Mouse (Mus musculus) hindbrain, embryonic 16.5 days (tissue): Measurements from ENCODE around the gene Slc2a9. TPM values are rescaled to one million over a fixed set of nuclear protein-coding genes. Genes with fewer than 3 reads are reported as not detected.

Experiments used
- ATAC-seq: fragments of 200-750 bp; cut with Nextera tagmentation; 2 replicates; pipeline ENCODE4 v1.8.0; 2017; ENCODE audit warnings: moderate TSS enrichment, moderate library complexity
- H3K27ac ChIP-seq: fragments of 300-500 bp; sonication (generic); 2 replicates; pipeline ENCODE4 v1.5.1; 2014; ENCODE audit warnings: low read depth, mild to moderate bottlenecking, control low read depth, low read length, moderate library complexity
- H3K27me3 ChIP-seq: fragments of 300-500 bp; sonication (generic); replicated peaks from 2 replicates; pipeline ENCODE4 v1.6.1; 2014; ENCODE audit warnings: low read length; ENCODE audit not compliant: control insufficient read depth, insufficient read depth
- H3K36me3 ChIP-seq: fragments of 300-500 bp; sonication (generic); 2 replicates; pipeline ENCODE4 v1.6.1; 2014; ENCODE audit warnings: mild to moderate bottlenecking, low read length, moderate library complexity, mixed read lengths; ENCODE audit not compliant: control insufficient read depth, insufficient read depth
- H3K4me1 ChIP-seq: fragments of 300-500 bp; sonication (generic); 2 replicates; pipeline ENCODE4 v1.6.1; 2014; ENCODE audit warnings: low read depth, low read length; ENCODE audit not compliant: control insufficient read depth, insufficient read depth
- H3K4me2 ChIP-seq: fragments of 300-500 bp; sonication (generic); 2 replicates; pipeline ENCODE4 v1.6.1; 2014; ENCODE audit warnings: mild to moderate bottlenecking, low read length, control low read depth, moderate library complexity
- H3K4me3 ChIP-seq: fragments of 300-500 bp; sonication (generic); 2 replicates; pipeline ENCODE4 v1.5.1; 2014; ENCODE audit warnings: mild to moderate bottlenecking, low read length, control low read depth, moderate library complexity
- H3K9ac ChIP-seq: fragments of 300-500 bp; sonication (generic); 2 replicates; pipeline ENCODE4 v1.6.1; 2014; ENCODE audit warnings: low read depth, mild to moderate bottlenecking, control low read depth, low read length, moderate library complexity
- H3K9me3 ChIP-seq: fragments of 300-500 bp; sonication (generic); 2 replicates; pipeline ENCODE4 v1.6.1; 2014; ENCODE audit warnings: mild to moderate bottlenecking, low read length, moderate library complexity; ENCODE audit not compliant: control insufficient read depth
- WGBS: fragments of 180-500 bp; shearing (Covaris S2); extraction: QIAGEN DNeasy Blood & Tissue Kit; methylation state at CpG from one replicate; pipeline ENCODE4 v1.1.7; 2014; 5-methylcytosine and 5-hydroxymethylcytosine counted together
- polyA plus RNA-seq: library from polyadenylated mRNA; unstranded; fragments of >200 nt; fragmentation: Nextera tagmentation; extraction: Ambion mirVana; gene quantifications from 2 replicates; pipeline ENCODE4 v1.2.1, GENCODE M21; 2015

The Slc2a9 gene
- polyA plus RNA-seq, 1 experiment from 2014 or later: 0.44 TPM

GRCm38 (mm10) chr5:38434875-38435274 is 68.1 kb downstream of the Slc2a9 start:
- no peaks in the 10 kb centered on the region for H3K4me1 ChIP-seq
- WGBS: 73% methylated on average over 3 of the region's 3 CpGs
- no peaks in the 10 kb centered on the region for H3K36me3 ChIP-seq
- H3K9ac ChIP-seq: no peak overlapping the region
- H3K9me3 ChIP-seq: no peaks in the 10 kb centered on the region
- H3K4me3 ChIP-seq: no peak overlapping the region
- H3K27me3 ChIP-seq: no peaks in the 10 kb centered on the region
- H3K27ac ChIP-seq: no peak overlapping the region
- ATAC-seq: no peak
- no peak overlapping the region for H3K4me2 ChIP-seq

GRCm38 (mm10) chr5:38431201-38431600 is 71.7 kb downstream of the Slc2a9 start:
- Histone ChIP-seq H3K27me3 (no peaks in the 10 kb centered on the region), H3K36me3 (no peaks in the 10 kb centered on the region), H3K27ac (no peak overlapping the region), H3K9ac (no peak overlapping the region), H3K4me2 (no peak overlapping the region), H3K4me1 (no peaks in the 10 kb centered on the region), H3K9me3 (no peaks in the 10 kb centered on the region), H3K4me3 (no peak overlapping the region)
- WGBS: 93% methylated on average over 7 of the region's 7 CpGs
- ATAC-seq: no peak

GRCm38 (mm10) chr5:38429106-38429505 is 73.8 kb downstream of the Slc2a9 start:
- WGBS: 74% methylated on average over 6 of the region's 6 CpGs

GRCm38 (mm10) chr5:38427757-38428156 is 75.2 kb downstream of the Slc2a9 start:
- H3K36me3 ChIP-seq: no peaks in the 10 kb centered on the region
- no peaks in the 10 kb centered on the region for H3K27me3 ChIP-seq
- no peak overlapping the region for H3K9ac ChIP-seq
- no peaks in the 10 kb centered on the region for H3K9me3 ChIP-seq
- H3K4me1 ChIP-seq: no peaks in the 10 kb centered on the region
- no peak for ATAC-seq
- H3K4me2 ChIP-seq: no peak overlapping the region
- no peak overlapping the region for H3K27ac ChIP-seq
- no peak overlapping the region for H3K4me3 ChIP-seq
- 79% methylated on average over 5 of the region's 5 CpGs for WGBS

More at GRCm38 (mm10) chr5:38429106-38429505, 73.8 kb downstream of the Slc2a9 start:
- H3K36me3 ChIP-seq: no peaks in the 10 kb centered on the region
- ATAC-seq: no peak
- H3K9ac ChIP-seq: no peak overlapping the region
- no peaks in the 10 kb centered on the region for H3K4me1 ChIP-seq
- H3K9me3 ChIP-seq: no peaks in the 10 kb centered on the region
- no peak overlapping the region for H3K27ac ChIP-seq
- no peaks in the 10 kb centered on the region for H3K27me3 ChIP-seq
- H3K4me3 ChIP-seq: no peak overlapping the region
- no peak overlapping the region for H3K4me2 ChIP-seq

GRCm38 (mm10) chr5:38425569-38425968 is 77.4 kb downstream of the Slc2a9 start:
- no peaks in the 10 kb centered on the region for H3K9me3 ChIP-seq
- no peak overlapping the region for H3K4me2 ChIP-seq
- ATAC-seq: no peak
- no peaks in the 10 kb centered on the region for H3K4me1 ChIP-seq
- H3K4me3 ChIP-seq: no peak overlapping the region
- 89% methylated on average over 6 of the region's 6 CpGs for WGBS
- H3K27me3 ChIP-seq: no peaks in the 10 kb centered on the region
- H3K36me3 ChIP-seq: no peaks in the 10 kb centered on the region
- no peak overlapping the region for H3K9ac ChIP-seq
- no peak overlapping the region for H3K27ac ChIP-seq

- WGBS: 12% methylated on average over 4 of the region's 4 CpGs
- H3K27me3 ChIP-seq: no peaks in the 10 kb centered on the region
- no peak for ATAC-seq
- no peak overlapping the region for H3K4me2 ChIP-seq
- no peak overlapping the region for H3K9ac ChIP-seq
- H3K9me3 ChIP-seq: no peaks in the 10 kb centered on the region
- H3K27ac ChIP-seq: no peak overlapping the region
- no peaks in the 10 kb centered on the region for H3K4me1 ChIP-seq
- no peaks in the 10 kb centered on the region for H3K36me3 ChIP-seq
- H3K4me3 ChIP-seq: no peak overlapping the region
Measured at GRCm38 (mm10) chr5:38422426-38422825, 80.5 kb downstream of the Slc2a9 start.

- H3K4me1 ChIP-seq: no peaks in the 10 kb centered on the region
- peaks cover 7% of the 10 kb centered on the region; the same call in 1 of the 2 replicates for H3K9me3 ChIP-seq
- no peak overlapping the region for H3K4me2 ChIP-seq
- no peak overlapping the region for H3K9ac ChIP-seq
- no peak overlapping the region for H3K27ac ChIP-seq
- no peaks in the 10 kb centered on the region for H3K36me3 ChIP-seq
- no peaks in the 10 kb centered on the region for H3K27me3 ChIP-seq
- ATAC-seq: no peak
- 86% methylated on average over 6 of the region's 6 CpGs for WGBS
- H3K4me3 ChIP-seq: no peak overlapping the region
Measured at GRCm38 (mm10) chr5:38418799-38419198, 84.1 kb downstream of the Slc2a9 start.

GRCm38 (mm10) chr5:38403612-38404011 is 99.3 kb downstream of the Slc2a9 start:
- WGBS: 15% methylated on average over 3 of the region's 3 CpGs
- no peaks in the 10 kb centered on the region for H3K36me3 ChIP-seq
- no peak overlapping the region for H3K27ac ChIP-seq
- no peaks in the 10 kb centered on the region for H3K9me3 ChIP-seq
- H3K4me1 ChIP-seq: no peaks in the 10 kb centered on the region
- no peaks in the 10 kb centered on the region for H3K27me3 ChIP-seq
- no peak overlapping the region for H3K4me3 ChIP-seq
- ATAC-seq: peak; percentile 68; the same call in 1 of the 2 replicates
- no peak overlapping the region for H3K9ac ChIP-seq
- H3K4me2 ChIP-seq: no peak overlapping the region

GRCm38 (mm10) chr5:38402288-38402687 is 100.7 kb downstream of the Slc2a9 start:
- no peaks in the 10 kb centered on the region for H3K4me1 ChIP-seq
- H3K36me3 ChIP-seq: no peaks in the 10 kb centered on the region
- no peaks in the 10 kb centered on the region for H3K27me3 ChIP-seq
- 92% methylated on average over 3 of the region's 3 CpGs for WGBS
- H3K9me3 ChIP-seq: no peaks in the 10 kb centered on the region
- H3K27ac ChIP-seq: no peak overlapping the region
- H3K4me3 ChIP-seq: no peak overlapping the region
- no peak overlapping the region for H3K9ac ChIP-seq
- no peak overlapping the region for H3K4me2 ChIP-seq
- ATAC-seq: no peak

GRCm38 (mm10) chr5:38388857-38389256 is 114.1 kb downstream of the Slc2a9 start:
- Histone ChIP-seq H3K9ac (no peak overlapping the region), H3K9me3 (no peaks in the 10 kb centered on the region), H3K27ac (no peak overlapping the region), H3K4me1 (peaks cover 10% of the 10 kb centered on the region), H3K27me3 (no peaks in the 10 kb centered on the region; the same call in 1 of the 2 replicates), H3K4me2 (no peak overlapping the region), H3K36me3 (no peaks in the 10 kb centered on the region), H3K4me3 (no peak overlapping the region)
- 2% methylated on average over 2 of the region's 2 CpGs for WGBS
- ATAC-seq: no peak; the same call in 1 of the 2 replicates
